Mouse (Mus musculus): ENCODE data around the gene Ldlrad3. TPM values are rescaled to one million over a fixed set of nuclear protein-coding genes. Genes with fewer than 3 reads are reported as not detected.

Ldlrad3 gene
- polyA plus RNA-seq, 1 experiment from 2014 or later = 14.6 TPM

DNA sequence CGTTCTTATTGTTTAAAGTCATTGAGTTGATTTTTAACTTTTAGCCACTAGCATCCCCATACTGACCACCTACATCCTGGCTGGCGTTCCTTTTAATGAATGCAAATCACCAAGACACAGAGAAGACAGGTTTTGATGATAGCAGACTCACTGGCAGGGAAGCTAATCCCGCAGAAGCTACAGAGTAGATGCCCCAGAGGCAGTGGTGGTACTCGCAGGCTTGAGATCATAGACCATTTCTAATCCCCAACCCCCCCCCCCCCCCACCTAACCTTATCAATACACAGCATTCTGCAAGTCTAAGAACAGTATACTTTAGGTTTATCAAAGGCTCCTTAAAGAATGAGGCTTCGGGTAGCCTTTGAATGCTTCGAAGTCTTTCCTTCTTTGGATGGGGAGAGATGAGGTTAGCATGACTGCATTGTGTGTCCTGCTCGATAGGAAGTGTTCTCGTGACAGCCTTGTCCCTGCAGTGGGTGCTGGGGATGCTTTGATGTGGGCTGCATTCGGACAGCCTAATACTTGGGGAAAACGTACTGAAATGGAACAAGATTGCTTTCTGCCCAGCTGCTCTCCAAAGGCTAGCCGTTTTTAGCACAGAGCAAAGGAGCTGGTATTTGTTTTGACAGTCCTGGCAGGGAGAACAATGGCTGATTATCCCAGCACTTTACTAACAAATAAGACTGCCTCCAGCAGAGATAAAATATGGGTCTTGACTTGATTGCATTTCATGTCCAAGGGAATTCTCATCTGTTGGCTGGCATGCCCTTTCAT lies 37.4 kb upstream of the Ldlrad3 start:
- no peak for ATAC-seq
- H3K4me2 ChIP-seq (replicated peaks; ENCODE audit: low read depth, low read length) = no peak overlapping the region
- no peak for DNase-seq (ENCODE audit: low spot score)
- H3K27me3 ChIP-seq (replicated peaks; ENCODE audit: insufficient read depth, low read length) = no peaks in the 10 kb centered on the region
- H3K9me3 ChIP-seq (ENCODE audit: low read length) = no peaks in the 10 kb centered on the region
- no peaks in the 10 kb centered on the region for H3K36me3 ChIP-seq (ENCODE audit: insufficient read depth, low read length)
- no peak overlapping the region for H3K4me3 ChIP-seq (ENCODE audit: low read depth, low read length)
- no peak overlapping the region for H3K27ac ChIP-seq (ENCODE audit: low read length)
- H3K4me1 ChIP-seq (ENCODE audit: insufficient read depth, low read depth, low read length) = no peaks in the 10 kb centered on the region
- H3K9ac ChIP-seq (replicated peaks; ENCODE audit: low read depth) = no peak overlapping the region
- no peak for TF ChIP-seq CTCF (IDR thresholded peaks at IDR 0.05)
- TF ChIP-seq EP300 (IDR thresholded peaks at IDR 0.05) = no peak
- 24% methylated on average over 11 of the region's 11 CpGs for WGBS

DNA sequence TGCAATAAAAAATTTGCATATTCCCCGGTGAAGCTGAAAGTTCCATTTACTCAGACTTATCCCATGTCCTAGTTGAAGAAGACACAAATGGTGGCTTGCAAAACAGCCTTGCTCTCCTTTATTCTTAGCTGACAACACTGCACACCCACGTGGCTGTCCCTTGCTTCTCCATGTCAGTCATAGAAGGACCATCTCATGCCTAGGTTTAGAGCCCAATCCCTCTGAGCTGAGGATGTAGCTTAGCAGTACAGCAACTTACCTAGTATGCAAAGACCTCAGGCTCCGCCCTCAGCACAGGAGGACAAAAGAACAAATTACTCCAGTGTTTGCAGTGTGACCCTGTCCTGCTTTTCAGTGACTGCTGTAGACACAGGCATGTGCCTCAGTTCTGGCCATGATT lies 36.6 kb upstream of the Ldlrad3 start:
- Histone ChIP-seq H3K9ac (replicated peaks; ENCODE audit: low read depth) (no peak overlapping the region), H3K4me2 (replicated peaks; ENCODE audit: low read depth, low read length) (no peak overlapping the region), H3K36me3 (ENCODE audit: insufficient read depth, low read length) (no peaks in the 10 kb centered on the region), H3K4me3 (ENCODE audit: low read depth, low read length) (no peak overlapping the region), H3K9me3 (ENCODE audit: low read length) (no peaks in the 10 kb centered on the region), H3K4me1 (ENCODE audit: insufficient read depth, low read depth, low read length) (no peaks in the 10 kb centered on the region), H3K27ac (ENCODE audit: low read length) (no peak overlapping the region), H3K27me3 (replicated peaks; ENCODE audit: insufficient read depth, low read length) (no peaks in the 10 kb centered on the region)
- no peak for ATAC-seq
- TF ChIP-seq CTCF (IDR thresholded peaks at IDR 0.05) (no peak), EP300 (IDR thresholded peaks at IDR 0.05) (no peak)
- 57% methylated on average over 3 of the region's 3 CpGs for WGBS
- no peak for DNase-seq (ENCODE audit: low spot score)

GRCm38 (mm10) chr2:102216817-102217216 lies 30.6 kb upstream of the Ldlrad3 start:
- Histone ChIP-seq H3K4me3 (ENCODE audit: low read depth, low read length) (no peak overlapping the region), H3K9ac (replicated peaks; ENCODE audit: low read depth) (no peak overlapping the region), H3K27me3 (replicated peaks; ENCODE audit: insufficient read depth, low read length) (no peaks in the 10 kb centered on the region), H3K9me3 (ENCODE audit: low read length) (no peaks in the 10 kb centered on the region), H3K4me2 (replicated peaks; ENCODE audit: low read depth, low read length) (no peak overlapping the region), H3K36me3 (ENCODE audit: insufficient read depth, low read length) (no peaks in the 10 kb centered on the region), H3K4me1 (ENCODE audit: insufficient read depth, low read depth, low read length) (no peaks in the 10 kb centered on the region), H3K27ac (ENCODE audit: low read length) (no peak overlapping the region)
- no peak for ATAC-seq
- no peak for DNase-seq (ENCODE audit: low spot score)
- TF ChIP-seq CTCF (IDR thresholded peaks at IDR 0.05) (no peak), EP300 (IDR thresholded peaks at IDR 0.05) (no peak)
- WGBS = 64% methylated on average over 1 of the region's 1 CpGs

GRCm38 (mm10) chr2:102212096-102212495 lies 25.9 kb upstream of the Ldlrad3 start:
- no peak for ATAC-seq

DNA sequence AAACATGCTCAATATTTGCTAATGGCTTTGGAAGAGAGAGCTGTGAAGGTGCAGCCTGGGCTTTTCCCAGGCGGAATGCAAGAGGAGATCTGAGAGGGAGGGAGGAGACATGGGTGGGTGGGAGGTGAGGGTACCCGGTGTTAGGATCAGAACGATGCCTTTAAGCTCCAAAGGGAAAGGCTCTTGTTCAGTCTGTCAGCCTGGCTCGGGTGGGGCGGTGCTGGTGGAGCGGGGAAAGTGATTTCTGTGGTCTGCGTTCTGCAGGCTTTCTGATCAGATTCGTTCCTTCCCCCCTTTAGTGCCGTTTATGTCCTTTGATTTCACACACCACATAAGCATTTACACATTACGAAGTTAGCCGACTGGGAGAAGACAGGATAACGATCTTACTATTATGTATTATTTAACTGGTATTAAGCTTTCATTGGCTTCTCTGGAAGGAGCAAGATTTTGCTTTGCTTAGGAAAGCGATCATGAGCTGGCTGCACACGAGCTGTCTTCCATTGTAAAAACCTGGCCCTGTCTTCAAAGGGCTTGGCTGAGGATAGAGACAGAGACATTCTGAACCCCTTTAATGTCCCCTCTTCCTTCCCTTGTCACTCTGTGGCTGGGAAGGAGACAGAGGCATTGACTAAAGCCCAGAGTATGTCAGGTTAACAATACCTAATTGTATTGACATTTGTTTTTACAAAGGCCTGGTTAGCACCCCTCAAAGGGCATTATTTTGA lies 19.7 kb upstream of the Ldlrad3 start:
- Histone ChIP-seq H3K4me3 (ENCODE audit: low read depth, low read length) (no peak overlapping the region), H3K9me3 (ENCODE audit: low read length) (no peaks in the 10 kb centered on the region), H3K36me3 (ENCODE audit: insufficient read depth, low read length) (no peaks in the 10 kb centered on the region), H3K27me3 (replicated peaks; ENCODE audit: insufficient read depth, low read length) (no peaks in the 10 kb centered on the region), H3K27ac (ENCODE audit: low read length) (no peak overlapping the region), H3K9ac (replicated peaks; ENCODE audit: low read depth) (no peak overlapping the region), H3K4me1 (ENCODE audit: insufficient read depth, low read depth, low read length) (no peaks in the 10 kb centered on the region), H3K4me2 (replicated peaks; ENCODE audit: low read depth, low read length) (0 out of 2 replicates have a peak overlapping the region, but pooled peaks have one; percentile 22)
- DNase-seq (ENCODE audit: low spot score) (no peak), ATAC-seq (no peak)
- no peak for TF ChIP-seq EP300 (IDR thresholded peaks at IDR 0.05)
- TF ChIP-seq CTCF (IDR thresholded peaks at IDR 0.05) = no peak
- 16% methylated on average over 14 of the region's 14 CpGs for WGBS

More at GRCm38 (mm10) chr2:102212096-102212495, 25.9 kb upstream of the Ldlrad3 start:
- 22% methylated on average over 4 of the region's 4 CpGs for WGBS
- no peak for DNase-seq (ENCODE audit: low spot score)
- H3K36me3 ChIP-seq (ENCODE audit: insufficient read depth, low read length) = no peaks in the 10 kb centered on the region
- H3K4me2 ChIP-seq (replicated peaks; ENCODE audit: low read depth, low read length) = no peak overlapping the region
- TF ChIP-seq CTCF (IDR thresholded peaks at IDR 0.05) = no peak
- no peak for TF ChIP-seq EP300 (IDR thresholded peaks at IDR 0.05)
- H3K27me3 ChIP-seq (replicated peaks; ENCODE audit: insufficient read depth, low read length) = no peaks in the 10 kb centered on the region
- no peak overlapping the region for H3K4me3 ChIP-seq (ENCODE audit: low read depth, low read length)
- no peak overlapping the region for H3K9ac ChIP-seq (replicated peaks; ENCODE audit: low read depth)
- no peaks in the 10 kb centered on the region for H3K9me3 ChIP-seq (ENCODE audit: low read length)
- no peak overlapping the region for H3K27ac ChIP-seq (ENCODE audit: low read length)
- H3K4me1 ChIP-seq (ENCODE audit: insufficient read depth, low read depth, low read length) = no peaks in the 10 kb centered on the region

GRCm38 (mm10) chr2:102203478-102203877 lies 17.3 kb upstream of the Ldlrad3 start:
- no peak for DNase-seq (ENCODE audit: low spot score)
- no peak overlapping the region for H3K9ac ChIP-seq (replicated peaks; ENCODE audit: low read depth)
- H3K4me1 ChIP-seq (ENCODE audit: insufficient read depth, low read depth, low read length) = no peaks in the 10 kb centered on the region
- no peak overlapping the region for H3K27ac ChIP-seq (ENCODE audit: low read length)
- no peaks in the 10 kb centered on the region for H3K36me3 ChIP-seq (ENCODE audit: insufficient read depth, low read length)
- no peaks in the 10 kb centered on the region for H3K9me3 ChIP-seq (ENCODE audit: low read length)
- no peak overlapping the region for H3K4me2 ChIP-seq (replicated peaks; ENCODE audit: low read depth, low read length)
- no peaks in the 10 kb centered on the region for H3K27me3 ChIP-seq (replicated peaks; ENCODE audit: insufficient read depth, low read length)
- no peak overlapping the region for H3K4me3 ChIP-seq (ENCODE audit: low read depth, low read length)
- TF ChIP-seq EP300 (IDR thresholded peaks at IDR 0.05) = no peak
- TF ChIP-seq CTCF (IDR thresholded peaks at IDR 0.05) = no peak
- ATAC-seq = no peak
